Mouse (Mus musculus) C2C12 (cell line): ENCODE data around the gene Spdye4a.

Source experiments
- CEBPB ChIP-seq: IDR thresholded peaks from one replicate; pipeline ENCODE4 v1.6.1; 2011; ENCODE audit warnings: low read depth, mild to moderate bottlenecking, control low read depth, moderate library complexity
- CTCF ChIP-seq: IDR thresholded peaks from one replicate; pipeline ENCODE4 v1.5.1; 2011; ENCODE audit not compliant: control insufficient read depth, insufficient read depth, insufficient read length
- MAX ChIP-seq: IDR thresholded peaks from one replicate; pipeline ENCODE4 v1.6.1; 2011; ENCODE audit warnings: mild to moderate bottlenecking, control low read depth
- MYOD1 ChIP-seq: IDR thresholded peaks from one replicate; pipeline ENCODE4 v1.6.1; 2011; ENCODE audit warnings: low read depth; ENCODE audit not compliant: control insufficient read depth, insufficient read length
- USF1 ChIP-seq: IDR thresholded peaks from one replicate; pipeline ENCODE4 v1.6.1; 2011; ENCODE audit warnings: low read depth, mild to moderate bottlenecking, control low read depth, moderate library complexity

- TF ChIP-seq CTCF = no peak
- no peak for TF ChIP-seq MAX
- no peak for TF ChIP-seq MYOD1
- TF ChIP-seq CEBPB = no peak
- TF ChIP-seq USF1 = no peak
Observed at GRCm38 (mm10) chr5:143244926-143245325, 18.2 kb upstream of the Spdye4a start.
